Mouse (Mus musculus) neutrophil, adult 5-6 weeks (primary cell): ENCODE results near the gene Spc24. TPM values are rescaled to one million over a fixed set of nuclear protein-coding genes. Genes with fewer than 3 reads are reported as not detected.
A peak's percentile ranks its signal among the peaks of the same experiment; 100 is the strongest.

ENCODE experiments used
- ATAC-seq: fragments of 151-379, 151-347 bp; 2 replicates; pipeline ENCODE4 v1.8.0; 2017; ENCODE audit warnings: mild to moderate bottlenecking, moderate TSS enrichment; ENCODE audit not compliant: insufficient number of reproducible peaks, poor library complexity, low FRiP score, severe bottlenecking; ENCODE audit errors: extremely low read depth
- total RNA-seq: library from RNA; stranded (forward); fragments of 200-1000 nt; gene quantifications from 2 replicates; pipeline ENCODE4 v1.2.3, GENCODE M21; 2017

Gene Spc24
- total RNA-seq, 1 experiment from 2014 or later = 2.7 TPM

- no peak for ATAC-seq
Observed at GRCm38 (mm10) chr9:21725224-21726121, 34.6 kb downstream of the Spc24 start.

- ATAC-seq = peak; percentile 82
Observed at GRCm38 (mm10) chr9:21724147-21724536, 36.0 kb downstream of the Spc24 start.

- ATAC-seq = peak; percentile 34; the same call in 1 of the 2 replicates
Observed at GRCm38 (mm10) chr9:21723377-21724146, 36.5 kb downstream of the Spc24 start, which contains the start of gene Ldlr. TSS of gene Ldlr (plus strand) at chr9:21723483.

GRCm38 (mm10) chr9:21721036-21721435 lies 39.1 kb downstream of the Spc24 start:
- no peak for ATAC-seq

GRCm38 (mm10) chr9:21717015-21717414 lies 43.1 kb downstream of the Spc24 start:
- ATAC-seq = no peak

- ATAC-seq = peak; percentile 56; the same call in 1 of the 2 replicates
Observed at GRCm38 (mm10) chr9:21715298-21715697, 44.8 kb downstream of the Spc24 start.

GRCm38 (mm10) chr9:21709340-21709739 lies 50.8 kb downstream of the Spc24 start:
- ATAC-seq = no peak

- ATAC-seq = no peak
Observed at GRCm38 (mm10) chr9:21706586-21707265, 53.4 kb downstream of the Spc24 start.

- ATAC-seq = no peak
Observed at GRCm38 (mm10) chr9:21706085-21706484, 54.0 kb downstream of the Spc24 start.

Other genes starting within 250 kb of the Spc24 start
- gene AB124611, start 234.1 kb downstream of the Spc24 start, total RNA-seq = 333 and 359 TPM in 2 replicates
- gene Carm1, start 213.4 kb downstream of the Spc24 start, total RNA-seq = 17.6 and 18.3 TPM in 2 replicates
- gene Timm29, start 167.6 kb downstream of the Spc24 start, total RNA-seq = 23.7 and 28.5 TPM in 2 replicates
- 8.1 and 11.1 TPM in 2 replicates for gene Yipf2, start 167.5 kb downstream of the Spc24 start, total RNA-seq
- 70.4 and 71.1 TPM in 2 replicates for gene Smarca4, start 144.1 kb downstream of the Spc24 start, total RNA-seq
- 8.6 and 10.0 TPM in 2 replicates for gene Ldlr, start 36.8 kb downstream of the Spc24 start, total RNA-seq
- gene Kank2, start 38.4 kb upstream of the Spc24 start, total RNA-seq = 0.23 TPM in 1 of 2 replicates, not detected in the other
- gene Angptl8, start 75.2 kb upstream of the Spc24 start, total RNA-seq = not detected in 2 replicates
- gene Dock6, start 92.3 kb upstream of the Spc24 start, total RNA-seq = 1.2 and 3.3 TPM in 2 replicates
- gene Rab3d, start 157.9 kb upstream of the Spc24 start, total RNA-seq = 17.1 and 20.0 TPM in 2 replicates
- not detected in 2 replicates for gene Ccdc159, start 167.2 kb upstream of the Spc24 start, total RNA-seq
- gene Tmem205, start 167.3 kb upstream of the Spc24 start, total RNA-seq = 1.6 TPM in 1 of 2 replicates, not detected in the other
- gene Plppr2, start 176.7 kb upstream of the Spc24 start, total RNA-seq = 0.25 TPM in 1 of 2 replicates, not detected in the other
- gene Swsap1, start 195.5 kb upstream of the Spc24 start, total RNA-seq = 3.1 and 3.7 TPM in 2 replicates
- gene Epor, start 203.2 kb upstream of the Spc24 start, total RNA-seq = not detected in 2 replicates
- not detected in 2 replicates for gene Rgl3, start 229.1 kb upstream of the Spc24 start, total RNA-seq
- gene Ccdc151, start 242.3 kb upstream of the Spc24 start, total RNA-seq = 0.49 TPM in 1 of 2 replicates, not detected in the other
- gene Prkcsh, start 242.5 kb upstream of the Spc24 start, total RNA-seq = 37.1 and 40.3 TPM in 2 replicates